Mouse (Mus musculus): ENCODE measurements around the gene Acot4.
"Not testable (repeated sequence)": the region's sequence is repeated elsewhere in the genome, so short reads cannot be mapped to it uniquely, and the experiment has no call there.

The Acot4 gene

DNA sequence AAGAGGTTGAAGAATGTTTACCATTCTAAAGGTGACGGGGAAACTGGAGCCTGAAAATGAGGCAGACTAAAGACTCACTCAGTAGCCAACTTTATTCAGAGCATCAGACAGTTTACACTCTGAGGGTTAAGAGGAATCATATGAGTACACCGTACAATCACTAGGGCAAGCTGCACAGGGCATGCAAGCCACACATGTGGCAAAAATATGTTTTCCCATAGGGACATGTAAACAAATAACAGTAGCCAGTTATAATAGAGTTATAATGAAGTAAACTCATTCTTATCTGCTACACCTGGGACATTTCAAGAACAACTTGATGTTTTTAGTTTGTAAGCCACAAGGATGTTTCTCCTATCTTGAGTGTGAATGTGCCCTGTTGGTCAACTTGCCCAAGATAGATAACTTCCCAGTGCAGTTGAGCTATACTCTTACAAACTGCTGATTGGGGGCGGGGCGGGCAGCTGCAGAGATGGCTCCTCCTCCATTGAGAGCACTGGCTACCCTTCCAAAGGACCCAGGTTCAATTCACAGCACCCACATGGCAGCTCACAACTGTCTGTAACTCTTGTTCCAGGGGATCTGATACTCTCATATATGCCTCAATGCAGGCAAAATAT, 39.3 kb downstream of the Acot4 start:
- no peak for DNase-seq (ENCODE audit: low spot score in 2 of 2)

DNA sequence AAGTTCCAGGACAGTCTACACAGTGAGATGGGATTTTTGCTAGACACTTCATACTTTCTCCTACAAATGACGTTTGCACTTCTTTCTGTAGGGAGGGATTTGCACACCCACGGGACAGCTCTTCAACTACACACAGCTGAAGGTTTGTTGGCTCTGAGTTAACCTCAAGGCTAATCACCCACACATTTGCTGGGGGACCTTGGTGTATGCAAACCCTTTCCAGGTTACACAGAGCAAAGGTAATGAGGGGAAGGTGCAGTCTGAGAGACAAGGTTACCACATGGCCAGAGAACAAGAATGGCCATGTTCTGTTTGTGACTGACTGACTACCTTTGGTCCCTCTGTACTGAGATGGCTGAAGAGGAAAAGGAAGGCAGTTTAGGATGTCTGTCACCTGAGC, 45.7 kb downstream of the Acot4 start:
- no peak for DNase-seq (ENCODE audit: low spot score in 2 of 2)

DNA sequence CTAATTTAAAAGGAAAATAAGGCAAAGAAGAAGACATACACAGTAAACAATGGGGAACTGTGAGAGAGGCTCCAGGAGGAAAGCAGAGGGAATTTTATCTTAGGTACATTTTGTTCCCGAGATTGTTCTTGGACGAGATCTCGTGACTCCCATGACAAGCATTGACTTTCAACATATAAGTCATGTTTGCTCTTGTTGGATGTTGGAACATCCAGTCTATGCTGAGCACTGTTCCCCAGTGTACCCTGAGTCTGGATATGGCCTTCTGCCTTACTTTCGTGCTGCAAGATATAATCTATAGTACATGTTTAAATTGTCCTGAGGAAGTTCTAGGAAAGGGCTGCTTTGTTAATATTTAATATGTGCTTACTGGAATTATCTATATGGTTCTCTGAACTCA, 46.4 kb downstream of the Acot4 start:
- no peak for DNase-seq (ENCODE audit: low spot score in 2 of 2)

DNA sequence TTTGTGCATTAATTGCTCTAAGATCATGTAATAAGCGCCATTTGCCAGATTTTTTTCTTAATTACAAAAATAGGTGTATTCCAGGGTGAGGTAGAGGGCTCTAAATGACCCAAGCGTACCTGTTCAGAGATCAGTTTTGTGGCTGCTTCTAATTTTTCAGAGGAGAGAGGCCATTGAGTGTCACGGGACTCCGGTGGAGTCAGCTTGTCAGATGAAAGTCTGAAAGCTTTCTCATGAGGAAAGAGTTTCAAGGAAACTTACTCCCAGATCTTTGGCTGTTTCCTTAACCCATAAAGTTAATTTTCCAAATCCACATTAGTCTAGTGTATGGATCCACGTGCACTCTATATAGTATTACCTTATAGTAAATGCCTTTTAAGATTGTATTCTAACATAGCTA, 56.5 kb downstream of the Acot4 start:
- DNase-seq (ENCODE audit: low spot score in 2 of 2), result not testable (repeated sequence)
